Comparison of ENCODE assay signal across 28 mouse cellular contexts in genomic region chr7:126825952-126826351, GRCm38 (mm10). TPM values are rescaled to one million over a fixed set of nuclear protein-coding genes. Genes with fewer than 3 reads are reported as not detected.
DNase-seq lines count a peak whose midpoint lies in the region; ATAC-seq lines count a peak whose summit lies in the region.
"Had no signal": no experiment of that assay in that cellular context is flagged by ENCODE, and none has a peak within 500 bp of the region (broad histone marks: within the 10 kb centered on the region; RNA-seq: fewer than 3 reads in every experiment).

No protein-coding gene starts in this region.

- no peak for DNase-seq in forebrain, embryonic 14.5 days (ENCODE audit: low spot score)
- no peak for DNase-seq in midbrain, embryonic 14.5 days
- no peak for DNase-seq in midbrain, embryonic 11.5 days (ENCODE audit: low spot score, missing footprints)
- DNase-seq in retina, postnatal 7 days (ENCODE audit: low read depth, low spot score) = peak; percentile 53
- DNase-seq in kidney, postnatal 10 days = no peak
- DNase-seq: cerebellum, adult 11 months; gastrocnemius, postnatal 36 days; heart, postnatal 36 days; kidney, adult 2 months; right cerebral cortex, postnatal 4 days; thymus, adult 2 months; thymus, postnatal 36 days had no signal

- peaks cover 15% of the 10 kb centered on the region for H3K36me3 ChIP-seq in forebrain, embryonic 13.5 days (ENCODE audit: poor library complexity, severe bottlenecking)
- H3K36me3 ChIP-seq in forebrain, embryonic 14.5 days (ENCODE audit: control insufficient read depth, insufficient read depth, low read length) = peaks cover 8% of the 10 kb centered on the region; the same call in 1 of the 2 replicates
- peaks cover 28% of the 10 kb centered on the region for H3K36me3 ChIP-seq in midbrain, embryonic 14.5 days (ENCODE audit: control insufficient read depth, insufficient read depth, low read length)
- H3K36me3 ChIP-seq in midbrain, embryonic 11.5 days (ENCODE audit: control insufficient read depth, insufficient read depth, low read length) = no peaks in the 10 kb centered on the region
- peaks cover 31% of the 10 kb centered on the region for H3K36me3 ChIP-seq in neural tube, embryonic 13.5 days
- H3K36me3 ChIP-seq: embryonic facial prominence, embryonic 10.5 days; embryonic facial prominence, embryonic 15.5 days; forebrain, embryonic 12.5 days; limb, embryonic 13.5 days; lung, embryonic 15.5 days had no signal

- H3K4me2 ChIP-seq in forebrain, embryonic 13.5 days = peak overlapping the region; percentile 76; the same call in 1 of the 2 replicates
- no peak overlapping the region; the same call in 1 of the 2 replicates for H3K4me2 ChIP-seq in forebrain, embryonic 14.5 days (ENCODE audit: low read length)
- peak overlapping the region; percentile 66 for H3K4me2 ChIP-seq in midbrain, embryonic 14.5 days (ENCODE audit: low read length)
- H3K4me2 ChIP-seq in midbrain, embryonic 11.5 days = no peak overlapping the region
- peak overlapping the region; percentile 71 for H3K4me2 ChIP-seq in neural tube, embryonic 13.5 days
- H3K4me2 ChIP-seq: embryonic facial prominence, embryonic 15.5 days; heart, embryonic 11.5 days; limb, embryonic 13.5 days; liver, embryonic 11.5 days; lung, embryonic 15.5 days had no signal

- H3K27me3 ChIP-seq in forebrain, embryonic 13.5 days = no peaks in the 10 kb centered on the region
- H3K27me3 ChIP-seq in forebrain, embryonic 14.5 days (replicated peaks; ENCODE audit: control insufficient read depth, insufficient read depth, low read length) = no peaks in the 10 kb centered on the region
- no peaks in the 10 kb centered on the region for H3K27me3 ChIP-seq in midbrain, embryonic 14.5 days (ENCODE audit: control insufficient read depth, insufficient read depth, low read length)
- peaks cover 2% of the 10 kb centered on the region; the same call in 1 of the 2 replicates for H3K27me3 ChIP-seq in midbrain, embryonic 11.5 days (ENCODE audit: control insufficient read depth, insufficient read depth, low read length)
- H3K27me3 ChIP-seq in neural tube, embryonic 13.5 days = peaks cover 2% of the 10 kb centered on the region; the same call in 1 of the 2 replicates
- H3K27me3 ChIP-seq: Patski had no signal

- no peak overlapping the region for H3K4me3 ChIP-seq in forebrain, embryonic 13.5 days
- H3K4me3 ChIP-seq in forebrain, embryonic 14.5 days (ENCODE audit: low read depth, low read length) = no peak overlapping the region
- H3K4me3 ChIP-seq in midbrain, embryonic 14.5 days (replicated peaks; ENCODE audit: low read depth, low read length) = no peak overlapping the region
- H3K4me3 ChIP-seq in midbrain, embryonic 11.5 days (ENCODE audit: low read depth, low read length) = no peak overlapping the region
- H3K4me3 ChIP-seq in neural tube, embryonic 13.5 days = no peak overlapping the region
- H3K4me3 ChIP-seq: embryonic facial prominence, embryonic 10.5 days; embryonic facial prominence, embryonic 15.5 days; forebrain, embryonic 12.5 days; limb, embryonic 13.5 days; lung, embryonic 15.5 days had no signal

- 78% methylated on average over 5 of the region's 5 CpGs for WGBS in forebrain, embryonic 13.5 days
- 81% methylated on average over 5 of the region's 5 CpGs for WGBS in forebrain, embryonic 14.5 days
- WGBS in midbrain, embryonic 14.5 days = 81% methylated on average over 5 of the region's 5 CpGs
- 73% methylated on average over 5 of the region's 5 CpGs for WGBS in midbrain, embryonic 11.5 days
- WGBS in neural tube, embryonic 13.5 days = 72% methylated on average over 5 of the region's 5 CpGs

- no peak overlapping the region for H3K27ac ChIP-seq in forebrain, embryonic 13.5 days
- H3K27ac ChIP-seq in forebrain, embryonic 14.5 days (ENCODE audit: low read depth, low read length) = no peak overlapping the region
- no peak overlapping the region for H3K27ac ChIP-seq in midbrain, embryonic 14.5 days (replicated peaks; ENCODE audit: low read depth, low read length)
- no peak overlapping the region for H3K27ac ChIP-seq in midbrain, embryonic 11.5 days (ENCODE audit: low read depth, low read length)
- H3K27ac ChIP-seq in neural tube, embryonic 13.5 days (replicated peaks) = no peak overlapping the region
- H3K27ac ChIP-seq: embryonic facial prominence, embryonic 10.5 days; embryonic facial prominence, embryonic 15.5 days; forebrain, embryonic 12.5 days; hindbrain, embryonic 14.5 days; limb, embryonic 13.5 days; lung, embryonic 15.5 days had no signal

- 0 out of 2 replicates have a peak overlapping the region, but pooled peaks have one; percentile 16 for H3K9ac ChIP-seq in forebrain, embryonic 13.5 days
- no peak overlapping the region; the same call in 1 of the 2 replicates for H3K9ac ChIP-seq in forebrain, embryonic 14.5 days (ENCODE audit: low read length)
- no peak overlapping the region; the same call in 1 of the 2 replicates for H3K9ac ChIP-seq in midbrain, embryonic 14.5 days (replicated peaks; ENCODE audit: low read length)
- H3K9ac ChIP-seq in midbrain, embryonic 11.5 days (ENCODE audit: low read length) = no peak overlapping the region
- peak overlapping the region; percentile 47; the same call in 1 of the 2 replicates for H3K9ac ChIP-seq in neural tube, embryonic 13.5 days
- H3K9ac ChIP-seq: embryonic facial prominence, embryonic 15.5 days; forebrain, embryonic 12.5 days; limb, embryonic 13.5 days; lung, embryonic 15.5 days had no signal

- ATAC-seq in forebrain, embryonic 13.5 days = no peak
- ATAC-seq in forebrain, embryonic 14.5 days = no peak
- ATAC-seq in midbrain, embryonic 14.5 days (ENCODE audit: low FRiP score, low TSS enrichment) = no peak
- ATAC-seq in midbrain, embryonic 11.5 days (ENCODE audit: low FRiP score) = no peak
- ATAC-seq in neural tube, embryonic 13.5 days (ENCODE audit: low read depth) = no peak
- ATAC-seq: Patski had no signal

- peaks cover 46% of the 10 kb centered on the region for H3K4me1 ChIP-seq in forebrain, embryonic 13.5 days
- H3K4me1 ChIP-seq in forebrain, embryonic 14.5 days (ENCODE audit: control insufficient read depth, insufficient read depth, low read length) = peaks cover 7% of the 10 kb centered on the region
- peaks cover 27% of the 10 kb centered on the region for H3K4me1 ChIP-seq in midbrain, embryonic 14.5 days (ENCODE audit: control insufficient read depth, insufficient read depth, low read length)
- peaks cover 11% of the 10 kb centered on the region for H3K4me1 ChIP-seq in midbrain, embryonic 11.5 days (ENCODE audit: control insufficient read depth, insufficient read depth, low read length)
- peaks cover 65% of the 10 kb centered on the region for H3K4me1 ChIP-seq in neural tube, embryonic 13.5 days (replicated peaks)

- no peaks in the 10 kb centered on the region for H3K9me3 ChIP-seq in forebrain, embryonic 13.5 days (replicated peaks)
- no peaks in the 10 kb centered on the region for H3K9me3 ChIP-seq in forebrain, embryonic 14.5 days (replicated peaks; ENCODE audit: control insufficient read depth, low read length)
- H3K9me3 ChIP-seq in midbrain, embryonic 14.5 days (ENCODE audit: control insufficient read depth, low read length) = no peaks in the 10 kb centered on the region
- H3K9me3 ChIP-seq in midbrain, embryonic 11.5 days (ENCODE audit: control insufficient read depth, low read length) = no peaks in the 10 kb centered on the region
- H3K9me3 ChIP-seq in neural tube, embryonic 13.5 days = no peaks in the 10 kb centered on the region
- H3K9me3 ChIP-seq: embryonic facial prominence, embryonic 10.5 days; embryonic facial prominence, embryonic 15.5 days; forebrain, embryonic 12.5 days; limb, embryonic 13.5 days; lung, embryonic 15.5 days had no signal

RNA-seq across cellular contexts. Expression of gene 4930451I11Rik, which starts 5.5 kb away (rescaled TPM):
- not detected in 2 replicates for polyA plus RNA-seq in forebrain, embryonic 13.5 days (2015; fragmentation: Nextera tagmentation; extraction: Ambion mirVana)
- polyA plus RNA-seq in forebrain, embryonic 14.5 days (2014; fragmentation: Nextera tagmentation; extraction: Ambion mirVana) = not detected in 2 replicates
- not detected in 2 replicates for polyA plus RNA-seq in midbrain, embryonic 14.5 days (2014; fragmentation: Nextera tagmentation; extraction: Ambion mirVana)
- not detected in 2 replicates for polyA plus RNA-seq in midbrain, embryonic 11.5 days (2014; fragmentation: Nextera tagmentation; extraction: Ambion mirVana)
- polyA plus RNA-seq in neural tube, embryonic 13.5 days (2015; fragmentation: Nextera tagmentation; extraction: Ambion mirVana) = not detected in 2 replicates
- polyA plus RNA-seq: embryonic facial prominence, embryonic 10.5 days; embryonic facial prominence, embryonic 15.5 days; forebrain, embryonic 12.5 days; heart, embryonic 11.5 days; heart, embryonic 16.5 days; intestine, embryonic 14.5 days; kidney, adult 2 months; kidney, embryonic 16.5 days; limb, embryonic 13.5 days; liver, embryonic 11.5 days; liver, embryonic 16.5 days; lung, embryonic 15.5 days; Patski; spleen, adult 2 months; thymus, adult 2 months had no signal

RNA-seq across cellular contexts. Expression of gene Doc2a, which starts 21.3 kb away (rescaled TPM):
- polyA plus RNA-seq in forebrain, embryonic 13.5 days (2015; fragmentation: Nextera tagmentation; extraction: Ambion mirVana) = 4.1 and 4.2 TPM in 2 replicates
- 4.9 and 6.7 TPM in 2 replicates for polyA plus RNA-seq in forebrain, embryonic 14.5 days (2014; fragmentation: Nextera tagmentation; extraction: Ambion mirVana)
- polyA plus RNA-seq in midbrain, embryonic 14.5 days (2014; fragmentation: Nextera tagmentation; extraction: Ambion mirVana) = 9.7 and 15.3 TPM in 2 replicates
- polyA plus RNA-seq in midbrain, embryonic 11.5 days (2014; fragmentation: Nextera tagmentation; extraction: Ambion mirVana) = 4.1 and 4.8 TPM in 2 replicates
- polyA plus RNA-seq in neural tube, embryonic 13.5 days (2015; fragmentation: Nextera tagmentation; extraction: Ambion mirVana) = 8.2 and 9.5 TPM in 2 replicates
- polyA plus RNA-seq: heart, embryonic 16.5 days; liver, embryonic 16.5 days; Patski; spleen, adult 2 months had no signal

RNA-seq across cellular contexts. Expression of gene Fam57b, which starts 28.5 kb away (rescaled TPM):
- 27.0 and 30.0 TPM in 2 replicates for polyA plus RNA-seq in forebrain, embryonic 13.5 days (2015; fragmentation: Nextera tagmentation; extraction: Ambion mirVana)
- 31.3 and 37.4 TPM in 2 replicates for polyA plus RNA-seq in forebrain, embryonic 14.5 days (2014; fragmentation: Nextera tagmentation; extraction: Ambion mirVana)
- 51.6 and 72.4 TPM in 2 replicates for polyA plus RNA-seq in midbrain, embryonic 14.5 days (2014; fragmentation: Nextera tagmentation; extraction: Ambion mirVana)
- 10.5 and 11.1 TPM in 2 replicates for polyA plus RNA-seq in midbrain, embryonic 11.5 days (2014; fragmentation: Nextera tagmentation; extraction: Ambion mirVana)
- polyA plus RNA-seq in neural tube, embryonic 13.5 days (2015; fragmentation: Nextera tagmentation; extraction: Ambion mirVana) = 36.8 and 40.6 TPM in 2 replicates
- polyA plus RNA-seq: liver, embryonic 11.5 days; liver, embryonic 16.5 days had no signal

RNA-seq across cellular contexts. Expression of gene Ppp4c, which starts 33.7 kb away (rescaled TPM):
- 246 and 258 TPM in 2 replicates for polyA plus RNA-seq in forebrain, embryonic 13.5 days (2015; fragmentation: Nextera tagmentation; extraction: Ambion mirVana)
- polyA plus RNA-seq in forebrain, embryonic 14.5 days (2014; fragmentation: Nextera tagmentation; extraction: Ambion mirVana) = 231 and 256 TPM in 2 replicates
- polyA plus RNA-seq in midbrain, embryonic 14.5 days (2014; fragmentation: Nextera tagmentation; extraction: Ambion mirVana) = 210 and 212 TPM in 2 replicates
- polyA plus RNA-seq in midbrain, embryonic 11.5 days (2014; fragmentation: Nextera tagmentation; extraction: Ambion mirVana) = 335 and 336 TPM in 2 replicates
- 216 and 230 TPM in 2 replicates for polyA plus RNA-seq in neural tube, embryonic 13.5 days (2015; fragmentation: Nextera tagmentation; extraction: Ambion mirVana)

RNA-seq across cellular contexts. Expression of gene Hirip3, which starts 35.8 kb away (rescaled TPM):
- 47.7 and 49.1 TPM in 2 replicates for polyA plus RNA-seq in forebrain, embryonic 13.5 days (2015; fragmentation: Nextera tagmentation; extraction: Ambion mirVana)
- 12.0 and 13.7 TPM in 2 replicates for polyA plus RNA-seq in forebrain, embryonic 14.5 days (2014; fragmentation: Nextera tagmentation; extraction: Ambion mirVana)
- polyA plus RNA-seq in midbrain, embryonic 14.5 days (2014; fragmentation: Nextera tagmentation; extraction: Ambion mirVana) = 8.0 and 12.8 TPM in 2 replicates
- 23.8 and 28.4 TPM in 2 replicates for polyA plus RNA-seq in midbrain, embryonic 11.5 days (2014; fragmentation: Nextera tagmentation; extraction: Ambion mirVana)
- polyA plus RNA-seq in neural tube, embryonic 13.5 days (2015; fragmentation: Nextera tagmentation; extraction: Ambion mirVana) = 19.0 and 19.9 TPM in 2 replicates

Comparison
In these comparisons a context has a peak if more than half of its experiments do, and no peak if none do; other contexts are left out.
1. H3K4me2 ChIP-seq: peak in forebrain, embryonic 13.5 days (single experiment), midbrain, embryonic 14.5 days (single experiment) and neural tube, embryonic 13.5 days (single experiment); none in forebrain, embryonic 14.5 days (single experiment) and midbrain, embryonic 11.5 days (single experiment).
2. H3K9ac ChIP-seq: peak in forebrain, embryonic 13.5 days (single experiment) and neural tube, embryonic 13.5 days (single experiment); none in forebrain, embryonic 14.5 days (single experiment), midbrain, embryonic 14.5 days (single experiment) and midbrain, embryonic 11.5 days (single experiment).